Comparison of ENCODE assay signal across 30 mouse cellular contexts in the genomic region with DNA sequence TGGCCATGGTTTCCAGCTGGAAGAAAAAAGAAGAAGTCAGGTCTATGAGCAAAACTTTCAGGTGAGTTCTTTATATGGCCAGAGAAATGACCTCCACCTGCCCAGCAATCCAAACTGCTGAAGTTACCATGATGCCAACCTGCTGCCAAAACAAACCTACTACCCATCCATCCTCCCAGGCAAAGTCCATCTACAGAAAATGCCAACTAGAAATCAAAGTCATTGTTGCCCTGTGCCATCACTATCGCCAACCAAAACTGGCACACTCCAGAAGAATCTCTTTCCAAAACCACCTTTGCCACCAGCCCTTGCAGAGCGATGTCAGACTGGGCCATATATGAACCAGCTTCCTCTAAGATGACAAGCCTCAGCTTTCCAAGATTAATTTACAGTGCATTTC. TPM values are rescaled to one million over a fixed set of nuclear protein-coding genes. Genes with fewer than 3 reads are reported as not detected.
"Had no signal": no experiment of that assay in that cellular context is flagged by ENCODE, and none has a peak within 500 bp of the region (broad histone marks: within the 10 kb centered on the region; RNA-seq: fewer than 3 reads in every experiment).

No protein-coding gene starts in this region.

- H3K27ac ChIP-seq: left cerebral cortex, adult 2 months; limb, embryonic 10.5 days; limb, embryonic 12.5 days; limb, embryonic 13.5 days; limb, embryonic 15.5 days; liver, embryonic 12.5 days; liver, embryonic 13.5 days; liver, embryonic 14.5 days; liver, embryonic 15.5 days; lung, embryonic 15.5 days; macrophage; midbrain, embryonic 10.5 days; midbrain, embryonic 12.5 days; midbrain, embryonic 13.5 days; midbrain, embryonic 15.5 days; neural tube, embryonic 12.5 days had no signal

- H3K4me2 ChIP-seq: limb, embryonic 12.5 days; limb, embryonic 13.5 days; limb, embryonic 15.5 days; liver, embryonic 12.5 days; liver, embryonic 13.5 days; liver, embryonic 15.5 days; lung, embryonic 14.5 days; lung, embryonic 15.5 days; midbrain, embryonic 11.5 days; midbrain, embryonic 12.5 days; midbrain, embryonic 13.5 days; midbrain, embryonic 15.5 days; neural tube, embryonic 12.5 days had no signal

- H3K4me1 ChIP-seq: megakaryocyte, embryonic 14.5 days had no signal

- H3K4me3 ChIP-seq: left cerebral cortex, adult 2 months; limb, embryonic 10.5 days; limb, embryonic 12.5 days; limb, embryonic 13.5 days; limb, embryonic 15.5 days; liver, embryonic 12.5 days; liver, embryonic 13.5 days; liver, embryonic 15.5 days; lung, embryonic 15.5 days; megakaryocyte, embryonic 14.5 days; midbrain, embryonic 10.5 days; midbrain, embryonic 12.5 days; midbrain, embryonic 13.5 days; midbrain, embryonic 15.5 days; myocyte; neural tube, embryonic 12.5 days had no signal

- H3K9ac ChIP-seq: limb, embryonic 12.5 days; limb, embryonic 13.5 days; limb, embryonic 15.5 days; liver, embryonic 12.5 days; liver, embryonic 13.5 days; liver, embryonic 14.5 days; liver, embryonic 15.5 days; liver, postnatal 0 days; lung, embryonic 14.5 days; lung, embryonic 15.5 days; midbrain, embryonic 12.5 days; midbrain, embryonic 13.5 days; midbrain, embryonic 15.5 days; neural tube, embryonic 12.5 days had no signal

- ATAC-seq: liver, embryonic 12.5 days; liver, postnatal 0 days; midbrain, embryonic 13.5 days; midbrain, embryonic 15.5 days; midbrain, embryonic 16.5 days had no signal

- H3K9me3 ChIP-seq: limb, embryonic 10.5 days; limb, embryonic 12.5 days; limb, embryonic 13.5 days; limb, embryonic 15.5 days; liver, embryonic 12.5 days; liver, embryonic 13.5 days; liver, embryonic 15.5 days; lung, embryonic 15.5 days; megakaryocyte, embryonic 14.5 days; midbrain, embryonic 10.5 days; midbrain, embryonic 12.5 days; midbrain, embryonic 13.5 days; midbrain, embryonic 15.5 days; neural tube, embryonic 12.5 days had no signal

- H3K36me3 ChIP-seq: liver, embryonic 12.5 days; liver, embryonic 13.5 days; liver, embryonic 15.5 days; midbrain, embryonic 15.5 days had no signal

- DNase-seq: left cerebral cortex, postnatal 4 days; liver; liver, embryonic 13.5 days; liver, postnatal 0 days; lung, adult 2 months; lung, embryonic 14.5 days; lung, postnatal 10 days; lung, postnatal 14 days; lung, postnatal 4 days; midbrain, embryonic 14.5 days had no signal

- H3K27me3 ChIP-seq: limb, embryonic 12.5 days; limb, embryonic 13.5 days; limb, embryonic 15.5 days; liver, embryonic 12.5 days; liver, embryonic 13.5 days; liver, embryonic 15.5 days; lung, embryonic 15.5 days; midbrain, embryonic 12.5 days; midbrain, embryonic 13.5 days; midbrain, embryonic 15.5 days; neural tube, embryonic 12.5 days had no signal

RNA-seq across cellular contexts. Expression of gene Myo1b, which starts 32.7 kb away (rescaled TPM):
- total RNA-seq: megakaryocyte-erythroid progenitor cell, adult 5-6 weeks had no signal
